Mouse (Mus musculus): ENCODE data around the gene Mau2. TPM values are rescaled to one million over a fixed set of nuclear protein-coding genes. Genes with fewer than 3 reads are reported as not detected.
"Not testable (repeated sequence)": the region's sequence is repeated elsewhere in the genome, so short reads cannot be mapped to it uniquely, and the experiment has no call there.

Gene Mau2
- total RNA-seq, 1 experiment from 2014 or later = 30.5 TPM

DNA sequence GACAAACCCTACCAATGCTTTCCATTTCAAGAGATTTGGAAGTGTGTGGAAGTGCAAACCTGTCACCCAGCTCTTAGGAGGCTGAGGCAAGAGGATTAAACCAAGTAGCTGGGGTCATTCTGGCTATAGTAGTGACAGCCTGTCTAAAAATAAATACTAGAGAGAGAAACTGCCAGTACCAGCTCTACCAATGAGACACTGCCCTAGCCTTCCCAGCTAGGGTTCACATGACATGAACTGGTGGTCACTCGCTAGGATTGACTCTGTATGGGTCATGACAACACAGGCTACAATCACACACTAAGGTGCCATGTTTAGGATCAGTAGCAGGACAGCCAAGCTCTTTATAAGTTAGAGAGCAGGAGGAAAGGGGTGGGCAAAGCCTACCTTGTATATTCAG is 12.3 kb downstream of the Mau2 start:
- no peak for ATAC-seq (replicated peaks; ENCODE audit: low read depth, poor library complexity, severe bottlenecking)

DNA sequence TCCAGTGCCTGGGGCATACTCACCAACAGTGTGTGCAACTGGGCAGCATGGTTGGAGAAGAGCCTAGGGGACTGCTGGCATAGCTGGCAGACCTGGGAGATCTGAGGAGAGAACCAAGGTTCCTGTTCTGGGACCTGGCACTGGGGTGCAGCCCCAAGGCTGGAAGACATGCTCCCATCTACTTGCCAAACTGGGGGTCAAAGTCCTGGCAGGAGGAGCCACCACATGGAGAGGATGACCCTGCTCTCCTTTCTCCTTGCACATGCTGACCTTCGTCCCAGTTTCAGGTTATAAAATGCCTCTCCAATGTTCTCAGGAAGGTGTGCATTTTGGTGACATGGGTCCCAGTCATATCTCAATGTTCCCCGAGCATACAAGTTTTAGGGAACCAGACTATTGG is 16.4 kb downstream of the Mau2 start:
- no peak for ATAC-seq (replicated peaks; ENCODE audit: low read depth, poor library complexity, severe bottlenecking)

DNA sequence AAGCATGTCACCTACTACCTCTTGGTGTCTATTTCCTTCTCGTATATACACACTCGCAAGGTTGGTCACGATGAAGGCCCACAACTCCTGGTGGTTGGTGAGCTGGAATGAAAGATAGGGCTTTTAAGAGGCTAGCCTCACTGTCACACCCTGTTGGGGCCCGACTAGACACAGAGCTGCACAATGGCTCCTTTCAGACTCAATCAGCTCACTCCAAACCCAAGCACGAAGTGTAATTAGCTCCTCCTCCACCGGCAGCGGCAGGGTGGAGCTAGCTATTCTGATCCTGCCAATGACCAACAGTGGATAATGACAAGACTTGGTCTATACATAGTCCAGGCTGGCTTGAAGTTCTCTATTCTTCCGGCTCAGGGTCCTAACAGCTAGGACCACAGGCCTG is 18.9 kb downstream of the Mau2 start:
- no peak for ATAC-seq (replicated peaks; ENCODE audit: low read depth, poor library complexity, severe bottlenecking)

DNA sequence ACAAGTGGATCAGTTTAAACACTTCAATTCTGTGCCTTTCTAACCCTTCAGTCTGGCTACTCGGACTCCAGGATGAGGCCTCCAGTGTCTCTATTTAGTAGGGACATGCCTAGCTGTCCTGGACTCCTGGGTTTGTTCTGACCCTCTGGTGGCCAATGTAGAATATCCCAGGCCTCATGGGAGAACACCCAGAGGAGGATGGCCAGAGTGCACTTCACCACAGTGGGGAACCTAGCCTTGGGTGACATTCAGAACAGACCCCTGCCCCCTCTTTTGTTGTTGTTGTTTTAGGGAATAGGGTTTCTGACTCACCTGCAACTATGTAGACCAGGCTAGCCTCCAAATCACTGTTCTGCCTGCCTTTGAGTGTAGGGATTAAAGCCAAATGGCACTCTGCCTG is 27.5 kb downstream of the Mau2 start:
- no peak for ATAC-seq (replicated peaks; ENCODE audit: low read depth, poor library complexity, severe bottlenecking)

DNA sequence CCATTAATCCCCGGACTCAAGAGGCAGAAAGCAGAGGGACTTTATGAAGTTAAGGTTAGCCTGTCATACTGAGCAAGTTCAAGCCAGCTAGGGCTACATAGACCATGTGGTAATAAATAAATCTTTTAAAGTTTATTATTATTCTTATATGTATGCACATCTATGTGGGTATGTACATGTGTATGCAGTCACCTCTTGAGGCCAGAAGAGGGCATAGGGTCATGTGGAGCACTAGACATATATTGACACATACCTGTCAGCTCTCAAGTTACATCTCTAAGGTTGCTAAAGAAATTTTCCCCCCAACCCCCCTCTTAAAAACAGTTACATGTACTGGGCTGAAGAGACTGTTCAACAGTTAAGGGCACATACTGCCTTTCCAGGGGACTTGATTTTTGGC is 29.8 kb downstream of the Mau2 start:
- ATAC-seq (replicated peaks; ENCODE audit: low read depth, poor library complexity, severe bottlenecking) = no peak

DNA sequence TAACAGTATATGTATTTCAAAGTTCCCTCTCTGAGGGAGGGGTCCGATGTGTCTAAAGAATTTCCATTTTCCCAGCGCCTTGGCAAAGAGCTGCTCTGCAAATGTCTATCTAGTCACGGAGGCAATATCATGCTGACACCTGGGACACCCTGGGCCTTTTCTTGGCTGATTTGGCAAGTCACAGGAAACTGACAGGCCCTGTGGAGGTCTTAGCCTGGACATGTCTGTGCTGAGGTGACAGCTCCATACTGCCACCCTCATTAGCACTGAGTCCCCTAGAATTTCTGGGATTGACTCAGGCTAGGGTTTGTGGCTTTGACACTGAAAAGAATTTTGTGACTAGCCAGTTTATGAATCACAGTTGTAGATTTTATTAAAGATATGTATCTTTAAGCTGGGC is 30.2 kb downstream of the Mau2 start:
- ATAC-seq (replicated peaks; ENCODE audit: low read depth, poor library complexity, severe bottlenecking) = no peak

DNA sequence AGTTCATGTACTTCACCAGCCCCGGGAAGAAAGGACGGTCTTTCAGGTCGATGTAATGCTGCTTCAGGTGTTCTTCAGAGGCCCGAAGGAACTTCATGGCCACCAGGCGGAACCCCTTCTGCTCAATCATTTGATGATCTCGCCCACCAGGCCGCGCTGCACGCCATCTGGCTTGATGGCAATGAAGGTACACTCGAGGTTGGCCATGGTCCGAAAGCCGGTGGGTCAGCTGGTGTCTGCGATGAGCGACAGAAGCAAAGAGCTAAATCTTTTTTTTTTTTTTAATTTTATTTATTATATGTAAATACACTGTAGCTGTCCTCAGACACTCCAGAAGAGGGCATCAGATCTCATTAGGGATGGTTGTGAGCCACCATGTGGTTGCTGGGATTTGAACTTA is 31.7 kb downstream of the Mau2 start:
- not testable (repeated sequence) for ATAC-seq (replicated peaks; ENCODE audit: low read depth, poor library complexity, severe bottlenecking)

DNA sequence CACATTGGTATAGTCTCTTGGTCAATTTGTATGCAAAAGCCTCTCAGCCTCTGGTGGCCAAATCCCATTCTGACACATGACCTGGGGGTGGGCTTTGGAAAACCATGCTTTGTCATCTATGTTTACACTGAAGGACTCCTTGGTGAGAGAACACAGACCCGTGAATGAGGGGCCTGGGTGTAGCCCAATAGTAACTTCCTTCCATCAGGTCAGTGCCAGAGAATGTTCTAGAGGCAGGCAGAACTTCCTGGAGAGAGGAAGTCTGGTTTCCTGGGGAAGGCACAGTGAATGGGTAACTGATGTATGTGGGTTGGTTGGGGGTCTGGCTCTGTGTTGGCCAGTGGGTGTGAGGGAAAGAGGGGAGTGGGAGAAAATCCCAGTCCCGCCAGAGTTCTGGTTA is 37.4 kb downstream of the Mau2 start:
- no peak for ATAC-seq (replicated peaks; ENCODE audit: low read depth, poor library complexity, severe bottlenecking)

DNA sequence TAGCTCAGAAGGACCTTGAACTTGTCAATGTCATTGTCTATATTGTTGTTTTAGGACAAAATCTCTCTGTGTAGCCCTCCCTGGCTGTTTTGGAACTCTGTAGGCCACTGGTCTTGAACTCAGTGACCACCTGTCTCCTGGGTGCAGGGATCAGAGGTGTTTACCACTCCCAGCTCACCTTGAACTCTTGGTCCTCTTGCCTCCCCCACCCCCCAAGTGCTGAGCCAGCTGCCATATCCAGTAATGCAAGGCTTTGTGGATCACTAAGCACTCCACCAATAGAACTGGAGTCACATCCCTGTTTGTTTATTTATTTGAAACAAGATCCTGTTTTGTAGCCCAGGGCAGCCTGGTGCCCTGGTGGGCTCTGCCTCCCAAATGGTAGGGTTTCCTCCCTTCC is 38.2 kb downstream of the Mau2 start:
- no peak for ATAC-seq (replicated peaks; ENCODE audit: low read depth, poor library complexity, severe bottlenecking)

DNA sequence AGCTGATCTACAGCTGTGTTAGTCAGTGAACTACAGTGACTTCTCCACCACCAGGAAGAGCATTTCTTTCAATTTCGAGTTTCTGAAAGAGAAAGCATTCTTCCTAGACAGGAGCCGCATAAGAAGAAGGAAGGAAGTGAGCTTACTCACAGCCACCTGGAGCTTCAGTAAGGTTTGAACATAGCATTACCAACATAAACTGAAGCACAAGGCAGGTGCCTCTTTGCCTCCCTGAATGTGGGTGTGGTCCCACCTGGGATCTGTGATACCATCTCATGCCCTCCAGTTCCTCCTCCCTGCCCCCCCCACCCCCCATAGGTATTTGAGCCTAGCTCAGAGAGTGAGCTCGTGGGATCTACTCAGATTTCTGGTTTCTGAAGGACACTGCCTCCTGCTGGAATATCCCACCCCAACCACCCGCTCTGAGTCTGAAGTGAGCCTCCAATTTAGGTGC is 39.3 kb downstream of the Mau2 start:
- 0 out of 2 replicates have a peak, but pooled peaks have one; percentile 3 for ATAC-seq (replicated peaks; ENCODE audit: low read depth, poor library complexity, severe bottlenecking)

DNA sequence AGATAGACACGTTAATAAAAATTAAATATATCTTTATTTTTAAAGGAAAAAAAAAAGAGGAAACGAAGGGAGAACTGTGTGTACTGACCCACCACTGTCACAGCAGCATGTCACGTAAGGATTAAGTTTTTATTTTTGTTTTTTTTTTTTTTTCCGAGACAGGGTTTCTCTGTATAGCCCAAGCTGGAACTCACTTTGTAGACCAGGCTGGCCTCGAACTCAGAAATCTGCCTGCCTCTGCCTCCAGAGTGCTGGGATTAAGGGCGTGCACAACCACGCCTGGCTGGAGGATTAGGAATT is 40.7 kb downstream of the Mau2 start:
- not testable (repeated sequence) for ATAC-seq (replicated peaks; ENCODE audit: low read depth, poor library complexity, severe bottlenecking)

DNA sequence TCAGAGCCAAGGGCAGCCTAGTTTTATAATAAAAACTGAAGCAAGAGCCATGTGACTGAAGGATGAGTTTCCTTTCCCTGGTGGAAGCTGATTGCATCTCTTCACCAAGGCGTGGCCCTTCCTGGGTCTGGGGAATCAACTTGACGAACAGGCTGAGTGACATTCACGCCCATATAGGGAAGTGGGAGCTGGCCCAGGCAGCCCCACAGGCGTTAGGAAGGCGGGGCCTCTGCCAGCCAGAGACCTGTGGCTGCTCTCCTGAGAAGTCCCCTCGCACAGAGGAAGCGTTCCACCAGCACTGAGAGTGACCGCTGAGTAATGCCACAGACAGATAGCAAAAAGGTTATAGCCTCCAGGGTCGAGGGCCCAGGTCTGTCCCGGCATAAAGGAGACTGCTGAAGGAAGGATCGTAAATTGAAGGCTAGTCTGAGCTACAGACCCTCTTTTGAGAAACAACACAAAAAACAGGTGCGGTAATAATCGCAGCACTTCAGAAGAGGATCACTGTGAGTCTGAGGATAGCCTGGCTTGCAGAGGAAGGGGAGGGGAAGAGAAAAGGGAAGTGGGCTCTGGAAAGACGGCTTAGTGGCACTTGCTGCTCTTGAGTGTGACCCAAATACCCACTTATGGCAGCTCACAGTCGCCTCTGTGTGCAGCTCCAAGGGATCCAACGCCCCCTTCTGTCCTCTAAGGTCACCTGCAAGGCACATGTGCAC is 41.2 kb downstream of the Mau2 start:
- peak; percentile 84 for ATAC-seq (replicated peaks; ENCODE audit: low read depth, poor library complexity, severe bottlenecking)

DNA sequence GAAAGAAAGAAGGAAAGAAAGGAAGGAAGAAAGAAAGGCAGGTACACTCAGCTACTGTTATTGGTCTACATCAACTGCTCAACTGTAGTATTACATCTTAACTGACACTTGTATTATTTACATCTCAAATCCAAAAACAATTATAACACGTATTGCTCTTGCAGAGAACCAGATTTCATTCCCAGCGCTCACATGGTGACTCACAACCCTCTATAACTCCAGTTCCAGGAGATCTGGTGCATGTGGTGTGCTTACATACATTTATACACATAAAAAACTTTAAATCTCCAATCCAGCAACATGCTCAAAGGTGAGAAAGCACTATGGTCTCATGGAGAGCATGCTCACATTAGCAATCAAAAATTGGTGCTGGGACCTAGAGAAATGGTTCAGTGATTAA is 42.3 kb downstream of the Mau2 start:
- ATAC-seq (replicated peaks; ENCODE audit: low read depth, poor library complexity, severe bottlenecking) = no peak

DNA sequence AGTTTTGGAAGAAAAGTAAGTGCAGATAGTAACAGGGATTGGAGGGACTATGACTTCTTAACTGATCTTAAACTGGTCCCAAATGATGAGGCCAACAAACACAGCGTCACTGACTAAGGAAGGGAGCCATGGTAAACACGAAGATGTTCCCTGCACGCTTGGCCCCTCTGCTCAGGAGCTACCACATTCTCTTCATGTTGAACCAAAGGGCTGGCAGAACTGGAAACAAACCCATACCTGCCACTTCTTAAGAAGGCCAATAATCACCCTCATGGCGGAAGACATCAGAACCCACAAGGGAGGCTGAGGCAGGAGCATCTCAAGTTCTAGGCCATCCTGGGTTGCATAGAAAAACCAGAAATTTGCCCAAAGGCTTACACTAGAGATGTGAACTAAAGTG is 43.3 kb downstream of the Mau2 start:
- no peak for ATAC-seq (replicated peaks; ENCODE audit: low read depth, poor library complexity, severe bottlenecking)

DNA sequence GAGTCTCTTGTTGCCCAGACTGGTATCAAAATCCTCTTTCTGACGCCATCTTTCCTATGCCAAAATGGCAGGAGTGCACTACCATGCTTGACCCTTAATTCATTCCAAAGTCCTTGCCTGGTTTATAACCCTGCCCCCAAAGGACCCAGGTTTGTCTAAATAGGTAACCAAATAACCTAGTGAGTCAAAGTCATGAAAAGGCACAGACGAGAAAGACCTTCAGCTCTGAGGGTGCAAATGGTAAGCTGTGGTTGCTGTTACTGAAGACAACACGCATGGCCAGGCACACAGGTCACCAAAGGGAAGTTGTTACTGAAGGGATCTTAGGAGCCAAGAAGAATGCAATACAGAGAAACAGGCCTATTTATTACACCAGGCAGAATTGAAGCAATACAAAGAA is 43.8 kb downstream of the Mau2 start:
- ATAC-seq (replicated peaks; ENCODE audit: low read depth, poor library complexity, severe bottlenecking) = no peak

DNA sequence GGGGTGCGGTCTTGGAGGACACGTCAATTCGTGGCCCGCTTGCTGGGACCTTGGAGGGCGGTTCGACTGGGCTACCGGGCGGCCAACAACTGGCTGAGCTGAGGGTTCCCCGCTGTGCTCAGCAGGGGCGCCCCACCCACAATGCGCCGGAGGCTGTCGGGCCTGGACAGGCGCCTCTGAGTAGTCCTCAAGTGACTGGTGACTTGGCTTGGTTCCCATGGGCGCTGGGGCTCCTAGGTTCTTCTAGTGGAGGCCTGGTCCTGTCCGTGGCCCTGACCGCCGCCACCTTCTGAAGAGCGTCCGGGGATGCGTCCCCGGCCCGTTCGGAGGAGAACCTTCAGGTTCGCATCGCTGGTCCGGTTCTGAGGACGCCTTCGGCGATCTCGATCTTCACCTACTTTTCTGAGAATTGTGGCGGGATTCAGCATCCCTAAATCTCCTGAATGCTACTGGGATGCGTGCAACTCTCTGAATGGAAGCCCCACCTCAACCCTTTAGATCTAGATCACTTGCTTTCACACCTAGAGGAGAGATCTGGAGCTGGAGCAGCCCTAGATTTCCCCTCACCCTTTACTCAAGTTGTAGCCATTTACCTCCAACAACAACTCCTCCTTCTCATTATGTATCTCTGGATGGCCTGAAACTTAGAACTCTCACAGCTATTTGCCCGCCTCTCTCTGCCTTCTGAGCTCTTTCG is 45.8 kb downstream of the Mau2 start:
- ATAC-seq (replicated peaks; ENCODE audit: low read depth, poor library complexity, severe bottlenecking) = no peak

DNA sequence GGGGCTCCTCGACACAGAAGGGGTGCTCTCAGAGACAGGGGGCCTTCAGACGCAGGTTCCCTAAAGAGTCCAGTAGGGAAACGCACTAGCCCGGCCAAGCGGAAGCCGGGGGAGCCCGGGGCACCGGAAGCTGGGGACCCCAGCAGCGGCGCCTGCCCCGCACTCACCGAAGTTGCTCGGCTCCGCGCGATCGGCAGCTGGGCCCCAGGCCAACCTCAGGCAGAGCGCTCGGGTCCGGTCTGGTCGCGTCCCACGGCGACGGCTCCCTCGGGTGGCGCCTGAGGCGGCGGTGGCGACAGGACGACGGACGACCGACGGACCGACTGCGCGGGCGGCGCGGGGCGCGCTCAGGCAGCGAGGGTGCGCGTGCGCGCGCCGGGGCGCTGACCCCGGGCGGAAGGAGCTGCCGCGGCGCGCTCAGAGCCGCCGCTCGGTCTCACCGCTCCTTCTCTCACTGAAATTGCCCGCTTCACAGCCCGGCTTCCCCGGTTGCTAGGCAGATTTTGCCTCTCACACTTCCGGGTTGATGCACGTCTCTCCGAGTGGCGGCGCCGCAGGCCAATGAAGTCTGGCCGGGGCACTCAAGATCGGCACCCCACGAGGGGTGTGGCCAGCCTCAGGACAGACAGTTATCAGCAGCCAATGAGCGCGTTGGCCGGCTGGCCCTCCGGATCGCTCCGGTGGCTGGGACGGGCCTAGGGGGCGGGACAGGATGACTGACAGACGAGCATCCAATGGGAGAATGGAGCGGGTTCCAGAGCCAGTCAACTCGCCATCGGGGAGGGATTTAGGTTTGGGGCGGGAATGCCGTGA is 46.6 kb downstream of the Mau2 start, which contains the start of gene Gatad2a:
TSS of gene Gatad2a (minus strand) at position 609 of the 813 bp plus-strand sequence.
- peak; percentile 92 for ATAC-seq (replicated peaks; ENCODE audit: low read depth, poor library complexity, severe bottlenecking)

DNA sequence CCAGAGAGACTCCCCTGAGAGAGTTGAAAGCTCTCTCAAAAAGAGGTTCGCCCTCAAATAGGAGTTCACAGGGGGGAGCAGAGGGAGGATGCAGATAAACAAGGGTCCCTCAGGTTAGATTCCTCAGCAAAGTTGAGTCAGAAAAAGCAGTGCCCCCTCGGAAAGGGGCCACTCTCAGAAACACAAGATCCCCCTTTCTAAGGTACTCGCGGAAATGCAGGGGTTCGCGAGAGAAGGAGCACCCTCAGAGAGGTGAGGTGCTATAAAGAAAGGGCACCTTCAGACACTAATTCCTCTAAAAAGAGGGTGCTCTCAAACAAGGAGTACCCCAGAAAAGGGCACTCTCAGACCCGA is 47.1 kb downstream of the Mau2 start:
- ATAC-seq (replicated peaks; ENCODE audit: low read depth, poor library complexity, severe bottlenecking) = no peak

DNA sequence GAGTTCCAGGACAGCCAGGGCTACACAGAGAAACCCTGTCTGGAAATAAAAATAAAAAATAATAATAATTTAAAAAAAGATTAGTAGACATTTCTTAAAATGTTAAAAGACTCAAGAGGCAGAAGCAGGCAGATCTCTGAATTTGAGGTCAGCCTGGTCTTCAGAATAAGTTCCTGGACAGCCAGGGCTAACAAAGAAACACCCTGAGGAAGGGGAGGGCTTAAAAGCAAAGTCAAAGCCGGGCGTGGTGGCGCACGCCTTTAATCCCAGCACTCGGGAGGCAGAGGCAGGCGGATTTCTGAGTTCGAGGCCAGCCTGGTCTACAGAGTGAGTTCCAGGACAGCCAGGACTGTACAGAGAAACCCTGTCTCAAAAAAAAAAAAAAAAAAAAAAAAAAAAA is 53.6 kb downstream of the Mau2 start:
- ATAC-seq (replicated peaks; ENCODE audit: low read depth, poor library complexity, severe bottlenecking) = not testable (repeated sequence)

DNA sequence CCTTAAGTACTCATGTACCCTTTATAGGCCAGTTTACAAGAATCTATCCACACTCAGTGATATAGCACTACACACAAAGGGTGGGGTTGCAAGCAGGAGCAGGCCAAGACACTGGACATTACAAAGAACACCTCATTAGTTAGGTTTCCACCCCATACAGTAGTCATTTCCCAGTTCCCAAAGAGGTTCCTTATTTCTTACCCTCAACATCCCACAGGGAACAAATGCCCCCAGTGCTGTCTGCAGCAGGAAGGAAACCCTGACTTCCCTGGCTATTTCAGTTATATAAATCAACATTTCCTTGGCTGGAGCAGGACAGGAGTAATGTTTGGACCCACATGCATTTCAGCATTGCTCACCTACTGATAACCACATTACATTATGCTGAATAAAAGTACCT is 54.8 kb downstream of the Mau2 start:
- no peak for ATAC-seq (replicated peaks; ENCODE audit: low read depth, poor library complexity, severe bottlenecking)

DNA sequence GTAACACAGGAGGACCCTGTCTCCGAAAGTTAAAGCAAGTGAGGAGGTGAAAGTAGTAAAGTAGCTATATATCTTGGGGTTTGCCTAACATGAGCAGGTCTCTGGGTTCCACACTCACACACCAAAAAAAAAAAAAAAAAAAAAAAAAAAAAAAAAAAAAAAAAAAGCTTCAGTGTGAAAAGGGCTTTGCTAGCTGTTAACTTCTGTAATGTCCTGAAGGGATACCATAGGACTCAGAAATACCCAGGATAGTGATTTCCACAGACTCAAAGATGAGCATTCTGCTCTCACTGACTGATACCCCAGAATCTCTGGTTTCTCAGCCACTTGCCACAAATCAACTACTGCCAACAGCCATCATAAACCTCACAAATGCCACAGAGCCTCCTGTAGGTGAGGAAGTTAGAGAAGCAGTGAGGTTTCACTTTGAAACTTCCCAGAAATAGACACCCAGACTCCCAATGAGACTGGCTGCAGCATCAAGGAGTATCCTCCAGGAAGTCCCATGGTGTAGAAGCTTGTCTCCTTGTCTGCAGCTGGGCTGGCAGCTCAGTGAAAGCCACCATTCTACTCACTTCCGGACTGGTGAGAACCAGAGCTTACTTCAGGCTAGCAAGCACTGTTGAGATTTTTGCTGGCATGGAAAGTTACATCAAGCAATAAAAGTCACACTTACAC is 57.5 kb downstream of the Mau2 start:
- ATAC-seq (replicated peaks; ENCODE audit: low read depth, poor library complexity, severe bottlenecking) = peak; percentile 83

Data from common myeloid progenitor, adult 5-6 weeks (primary cell).